8 mouse cellular contexts compared by ENCODE assay signal in genomic region chr16:20673706-20674303, GRCm38 (mm10). TPM values are rescaled to one million over a fixed set of nuclear protein-coding genes. Genes with fewer than 3 reads are reported as not detected.
DNase-seq lines count a peak whose midpoint lies in the region; ATAC-seq lines count a peak whose summit lies in the region.

No protein-coding gene starts in this region.

- H3K4me1 ChIP-seq in forebrain, embryonic 12.5 days = peaks cover 22% of the 10 kb centered on the region
- peaks cover 28% of the 10 kb centered on the region for H3K4me1 ChIP-seq in intestine, embryonic 16.5 days (ENCODE audit: control insufficient read depth, insufficient read depth, low read length)
- peaks cover 25% of the 10 kb centered on the region for H3K4me1 ChIP-seq in lung, embryonic 16.5 days (replicated peaks; ENCODE audit: control insufficient read depth, insufficient read depth, low read length)

- H3K27me3 ChIP-seq in forebrain, embryonic 12.5 days = no peaks in the 10 kb centered on the region
- H3K27me3 ChIP-seq in intestine, embryonic 16.5 days (replicated peaks; ENCODE audit: control insufficient read depth, insufficient read depth, low read length) = no peaks in the 10 kb centered on the region
- no peaks in the 10 kb centered on the region for H3K27me3 ChIP-seq in lung, embryonic 16.5 days (ENCODE audit: control insufficient read depth, insufficient read depth, low read depth, low read length)
- H3K27me3 ChIP-seq in splenic B cell, adult 2 months (ENCODE audit: control insufficient read depth, insufficient read depth, low read length, poor library complexity, severe bottlenecking) = no peaks in the 10 kb centered on the region

- peak overlapping the region; percentile 88 for H3K4me3 ChIP-seq in forebrain, embryonic 12.5 days (replicated peaks)
- H3K4me3 ChIP-seq in intestine, embryonic 16.5 days (ENCODE audit: low read length) = peak overlapping the region; percentile 63
- H3K4me3 ChIP-seq in lung, embryonic 16.5 days (ENCODE audit: low read length) = peak overlapping the region; percentile 97

- peak; percentile 29 for DNase-seq in CD4-positive, CD25-positive, alpha-beta regulatory T cell, adult 2 months (ENCODE audit: low read depth, low spot score)
- peak; percentile 75 for DNase-seq in adrenal gland, postnatal 10 days
- DNase-seq in splenic B cell, adult 2 months (ENCODE audit: low read depth, low spot score) = peak; percentile 38
- DNase-seq in urinary bladder, adult 2 months (ENCODE audit: low spot score) = no peak

- no peak for ATAC-seq in CD4-positive, CD25-positive, alpha-beta regulatory T cell, adult 4 months
- no peak for ATAC-seq in forebrain, embryonic 12.5 days (ENCODE audit: low FRiP score)
- peak; percentile 75 for ATAC-seq in intestine, embryonic 16.5 days
- no peak for ATAC-seq in lung, embryonic 16.5 days (ENCODE audit: low read depth)

- peak overlapping the region; percentile 97 for H3K9ac ChIP-seq in forebrain, embryonic 12.5 days
- peak overlapping the region; percentile 89 for H3K9ac ChIP-seq in intestine, embryonic 16.5 days (ENCODE audit: low read depth, low read length)
- H3K9ac ChIP-seq in lung, embryonic 16.5 days (ENCODE audit: low read length) = peak overlapping the region; percentile 95

- H3K9me3 ChIP-seq in forebrain, embryonic 12.5 days = no peaks in the 10 kb centered on the region
- H3K9me3 ChIP-seq in intestine, embryonic 16.5 days (ENCODE audit: control insufficient read depth, low read length) = no peaks in the 10 kb centered on the region
- no peaks in the 10 kb centered on the region for H3K9me3 ChIP-seq in lung, embryonic 16.5 days (ENCODE audit: control insufficient read depth, low read length)

- peak overlapping the region; percentile 99 for H3K4me2 ChIP-seq in forebrain, embryonic 12.5 days
- H3K4me2 ChIP-seq in intestine, embryonic 16.5 days (ENCODE audit: low read depth, low read length) = peak overlapping the region; percentile 96
- peak overlapping the region; percentile 90 for H3K4me2 ChIP-seq in lung, embryonic 16.5 days (ENCODE audit: low read depth, low read length)

- H3K36me3 ChIP-seq in forebrain, embryonic 12.5 days (replicated peaks) = peaks cover 38% of the 10 kb centered on the region
- H3K36me3 ChIP-seq in intestine, embryonic 16.5 days (ENCODE audit: control insufficient read depth, insufficient read depth, low read length) = peaks cover 23% of the 10 kb centered on the region
- peaks cover 26% of the 10 kb centered on the region for H3K36me3 ChIP-seq in lung, embryonic 16.5 days (ENCODE audit: control insufficient read depth, insufficient read depth, low read length)
- H3K36me3 ChIP-seq in splenic B cell, adult 2 months (ENCODE audit: control insufficient read depth, insufficient read depth, low read length, poor library complexity, severe bottlenecking) = peaks cover 9% of the 10 kb centered on the region

- WGBS in forebrain, embryonic 12.5 days = 11% methylated on average over 14 of the region's 14 CpGs
- WGBS in intestine, embryonic 16.5 days = 6% methylated on average over 14 of the region's 14 CpGs
- WGBS in lung, embryonic 16.5 days = 3% methylated on average over 14 of the region's 14 CpGs

- H3K27ac ChIP-seq in forebrain, embryonic 12.5 days = peak overlapping the region; percentile 95; the same call in 1 of the 2 replicates
- H3K27ac ChIP-seq in intestine, embryonic 16.5 days (ENCODE audit: low read length) = peak overlapping the region; percentile 84
- peak overlapping the region; percentile 95 for H3K27ac ChIP-seq in lung, embryonic 16.5 days (ENCODE audit: low read length)

RNA-seq across cellular contexts. Expression of gene Eif4g1, which starts 5.7 kb away (rescaled TPM):
- 10 to 100 TPM; 56.0 to 66.6 TPM for polyA plus RNA-seq in CD4-positive, CD25-positive, alpha-beta regulatory T cell, adult 4 months (2017; shearing (Covaris generic))
- 100 to 1,000 TPM; 366 to 393 TPM for total RNA-seq in adrenal gland, postnatal 10 days (2021)
- polyA plus RNA-seq in forebrain, embryonic 12.5 days (2016; fragmentation: Nextera tagmentation; extraction: Ambion mirVana) = 190 and 211 TPM in 2 replicates
- 158 and 162 TPM in 2 replicates for polyA plus RNA-seq in intestine, embryonic 16.5 days (2015; fragmentation: Nextera tagmentation; extraction: Ambion mirVana)
- 139 and 140 TPM in 2 replicates for polyA plus RNA-seq in lung, embryonic 16.5 days (2015; fragmentation: Nextera tagmentation; extraction: Ambion mirVana)
- 199 and 209 TPM in 2 replicates for polyA plus RNA-seq in urinary bladder, adult 2 months (2012; rRNA removed)

RNA-seq across cellular contexts. Expression of gene Fam131a, which starts 19.2 kb away (rescaled TPM):
- under 1 TPM; 0.34 to 0.59 TPM for polyA plus RNA-seq in CD4-positive, CD25-positive, alpha-beta regulatory T cell, adult 4 months (2017; shearing (Covaris generic))
- 10 to 100 TPM; 12.8 to 15.1 TPM for total RNA-seq in adrenal gland, postnatal 10 days (2021)
- 21.9 and 25.6 TPM in 2 replicates for polyA plus RNA-seq in forebrain, embryonic 12.5 days (2016; fragmentation: Nextera tagmentation; extraction: Ambion mirVana)
- 6.2 and 6.8 TPM in 2 replicates for polyA plus RNA-seq in intestine, embryonic 16.5 days (2015; fragmentation: Nextera tagmentation; extraction: Ambion mirVana)
- 7.8 and 9.1 TPM in 2 replicates for polyA plus RNA-seq in lung, embryonic 16.5 days (2015; fragmentation: Nextera tagmentation; extraction: Ambion mirVana)
- 14.4 and 18.1 TPM in 2 replicates for polyA plus RNA-seq in urinary bladder, adult 2 months (2012; rRNA removed)

RNA-seq across cellular contexts. Expression of gene Psmd2, which starts 22.4 kb away (rescaled TPM):
- 100 to 1,000 TPM; 179 to 222 TPM for polyA plus RNA-seq in CD4-positive, CD25-positive, alpha-beta regulatory T cell, adult 4 months (2017; shearing (Covaris generic))
- total RNA-seq in adrenal gland, postnatal 10 days (2021) = 100 to 1,000 TPM; 196 to 198 TPM
- polyA plus RNA-seq in forebrain, embryonic 12.5 days (2016; fragmentation: Nextera tagmentation; extraction: Ambion mirVana) = 445 and 466 TPM in 2 replicates
- polyA plus RNA-seq in intestine, embryonic 16.5 days (2015; fragmentation: Nextera tagmentation; extraction: Ambion mirVana) = 276 and 309 TPM in 2 replicates
- polyA plus RNA-seq in lung, embryonic 16.5 days (2015; fragmentation: Nextera tagmentation; extraction: Ambion mirVana) = 285 and 301 TPM in 2 replicates
- 126 and 133 TPM in 2 replicates for polyA plus RNA-seq in urinary bladder, adult 2 months (2012; rRNA removed)

RNA-seq across cellular contexts. Expression of gene Polr2h, which starts 43.7 kb away (rescaled TPM):
- 10 to 100 TPM; 59.3 to 62.4 TPM for polyA plus RNA-seq in CD4-positive, CD25-positive, alpha-beta regulatory T cell, adult 4 months (2017; shearing (Covaris generic))
- total RNA-seq in adrenal gland, postnatal 10 days (2021) = 10 to 100 TPM; 26.0 to 31.7 TPM
- polyA plus RNA-seq in forebrain, embryonic 12.5 days (2016; fragmentation: Nextera tagmentation; extraction: Ambion mirVana) = 85.7 and 94.0 TPM in 2 replicates
- 84.5 and 95.5 TPM in 2 replicates for polyA plus RNA-seq in intestine, embryonic 16.5 days (2015; fragmentation: Nextera tagmentation; extraction: Ambion mirVana)
- polyA plus RNA-seq in lung, embryonic 16.5 days (2015; fragmentation: Nextera tagmentation; extraction: Ambion mirVana) = 74.3 and 87.5 TPM in 2 replicates
- 36.3 and 40.9 TPM in 2 replicates for polyA plus RNA-seq in urinary bladder, adult 2 months (2012; rRNA removed)

RNA-seq across cellular contexts. Expression of gene Clcn2, which starts 43.7 kb away (rescaled TPM):
- polyA plus RNA-seq in CD4-positive, CD25-positive, alpha-beta regulatory T cell, adult 4 months (2017; shearing (Covaris generic)) = 1 to 10 TPM; 1.4 to 1.7 TPM
- 10 to 100 TPM; 15.2 to 26.5 TPM for total RNA-seq in adrenal gland, postnatal 10 days (2021)
- polyA plus RNA-seq in forebrain, embryonic 12.5 days (2016; fragmentation: Nextera tagmentation; extraction: Ambion mirVana) = 18.8 and 23.5 TPM in 2 replicates
- polyA plus RNA-seq in intestine, embryonic 16.5 days (2015; fragmentation: Nextera tagmentation; extraction: Ambion mirVana) = 12.0 and 13.1 TPM in 2 replicates
- 5.8 and 8.2 TPM in 2 replicates for polyA plus RNA-seq in lung, embryonic 16.5 days (2015; fragmentation: Nextera tagmentation; extraction: Ambion mirVana)
- 12.8 and 14.0 TPM in 2 replicates for polyA plus RNA-seq in urinary bladder, adult 2 months (2012; rRNA removed)
